Mouse (Mus musculus): Measurements from ENCODE around the gene Mr1.

Mr1 gene

GRCm38 (mm10) chr1:155093971-155094707 lies 52.5 kb downstream of the Mr1 start:
- DNase-seq (ENCODE audit: low spot score in 2 of 2), result no peak

- no peak for DNase-seq (ENCODE audit: low spot score in 2 of 2)
Observed at GRCm38 (mm10) chr1:155093145-155093791, 53.3 kb downstream of the Mr1 start.

- DNase-seq (ENCODE audit: low spot score in 2 of 2), result peak in 1 of 2 experiments; percentile 64
Observed at GRCm38 (mm10) chr1:155091842-155092800, 54.5 kb downstream of the Mr1 start.

- DNase-seq (ENCODE audit: low spot score in 2 of 2), result peak; percentile 58 to 78
Observed at GRCm38 (mm10) chr1:155091374-155091841, 55.2 kb downstream of the Mr1 start.

GRCm38 (mm10) chr1:155090736-155091135 lies 55.9 kb downstream of the Mr1 start:
- no peak for DNase-seq (ENCODE audit: low spot score in 2 of 2)

- DNase-seq (ENCODE audit: low spot score in 2 of 2), result no peak
Observed at GRCm38 (mm10) chr1:155090327-155090726, 56.3 kb downstream of the Mr1 start.

GRCm38 (mm10) chr1:155088847-155089603 lies 57.6 kb downstream of the Mr1 start:
- no peak for DNase-seq (ENCODE audit: low spot score in 2 of 2)

- DNase-seq (ENCODE audit: low spot score in 2 of 2), result no peak
Observed at GRCm38 (mm10) chr1:155088046-155088445, 58.6 kb downstream of the Mr1 start.

- DNase-seq (ENCODE audit: low spot score in 2 of 2), result peak in 1 of 2 experiments; percentile 74
Observed at GRCm38 (mm10) chr1:155086893-155087292, 59.7 kb downstream of the Mr1 start.

GRCm38 (mm10) chr1:155086416-155086815 lies 60.2 kb downstream of the Mr1 start:
- no peak for DNase-seq (ENCODE audit: low spot score in 2 of 2)

GRCm38 (mm10) chr1:155084839-155085238 lies 61.8 kb downstream of the Mr1 start:
- no peak for DNase-seq (ENCODE audit: low spot score in 2 of 2)

- DNase-seq (ENCODE audit: low spot score in 2 of 2), result peak; percentile 74 to 92
Observed at GRCm38 (mm10) chr1:155083271-155084265, 63.0 kb downstream of the Mr1 start.

GRCm38 (mm10) chr1:155082965-155083268 lies 63.7 kb downstream of the Mr1 start:
- DNase-seq (ENCODE audit: low spot score in 2 of 2), result peak in 1 of 2 experiments; percentile 59

- DNase-seq (ENCODE audit: low spot score in 2 of 2), result no peak
Observed at GRCm38 (mm10) chr1:155082158-155082964, 64.3 kb downstream of the Mr1 start.

- no peak for DNase-seq (ENCODE audit: low spot score in 2 of 2)
Observed at GRCm38 (mm10) chr1:155077675-155078074, 68.9 kb downstream of the Mr1 start.

Measured in left cerebral cortex, adult 9 months (tissue).